Mouse (Mus musculus) liver, embryonic 16.5 days (tissue): ENCODE results near the gene Hist1h2bb. TPM values are rescaled to one million over a fixed set of nuclear protein-coding genes. Genes with fewer than 3 reads are reported as not detected.
"Not testable (repeated sequence)": the region's sequence is repeated elsewhere in the genome, so short reads cannot be mapped to it uniquely, and the experiment has no call there.

ENCODE experiments used
- ATAC-seq: fragments of 200-750 bp; cut with Nextera tagmentation; 2 replicates; pipeline ENCODE4 v1.8.0; 2017; ENCODE audit warnings: low read depth, mild to moderate bottlenecking, moderate number of reproducible peaks, moderate library complexity
- H3K27ac ChIP-seq: fragments of 300-500 bp; sonication (generic); 2 replicates; pipeline ENCODE4 v1.5.1; 2014; ENCODE audit warnings: mild to moderate bottlenecking, low read length
- H3K27me3 ChIP-seq: fragments of 300-500 bp; sonication (generic); 2 replicates; pipeline ENCODE4 v1.6.1; 2014; ENCODE audit warnings: low read depth, low read length, mixed read lengths; ENCODE audit not compliant: control insufficient read depth, insufficient read depth
- H3K36me3 ChIP-seq: fragments of 300-500 bp; sonication (generic); 2 replicates; pipeline ENCODE4 v1.6.1; 2014; ENCODE audit warnings: mild to moderate bottlenecking; ENCODE audit not compliant: control insufficient read depth, insufficient read depth
- H3K4me1 ChIP-seq: fragments of 300-500 bp; sonication (generic); 2 replicates; pipeline ENCODE4 v1.6.1; 2014; ENCODE audit warnings: low read depth, low read length, mixed read lengths; ENCODE audit not compliant: control insufficient read depth
- H3K4me2 ChIP-seq: fragments of 300-500 bp; sonication (generic); 2 replicates; pipeline ENCODE4 v1.6.1; 2014; ENCODE audit warnings: low read depth, low read length, mixed read lengths
- H3K4me3 ChIP-seq: fragments of 300-500 bp; sonication (generic); 2 replicates; pipeline ENCODE4 v1.5.1; 2014; ENCODE audit warnings: low read depth, mild to moderate bottlenecking, low read length
- H3K9ac ChIP-seq: fragments of 300-500 bp; sonication (generic); 2 replicates; pipeline ENCODE4 v1.6.1; 2014; ENCODE audit warnings: low read depth, low read length
- H3K9me3 ChIP-seq: fragments of 300-500 bp; sonication (generic); replicated peaks from 2 replicates; pipeline ENCODE4 v1.6.1; 2016; ENCODE audit warnings: low read length; ENCODE audit not compliant: control insufficient read depth
- WGBS: fragments of 180-500 bp; shearing (Covaris S2); extraction: QIAGEN DNeasy Blood & Tissue Kit; methylation state at CpG from one replicate; pipeline ENCODE4 v1.1.7; 2014; ENCODE audit not compliant: insufficient replicate concordance; 5-methylcytosine and 5-hydroxymethylcytosine counted together
- polyA plus RNA-seq: library from polyadenylated mRNA; unstranded; fragments of >200 nt; fragmentation: Nextera tagmentation; extraction: Ambion mirVana; gene quantifications from 2 replicates; pipeline ENCODE4 v1.2.1, GENCODE M21; 2015

Gene Hist1h2bb
- polyA plus RNA-seq, 1 experiment from 2014 or later, result 3.2 TPM

DNA sequence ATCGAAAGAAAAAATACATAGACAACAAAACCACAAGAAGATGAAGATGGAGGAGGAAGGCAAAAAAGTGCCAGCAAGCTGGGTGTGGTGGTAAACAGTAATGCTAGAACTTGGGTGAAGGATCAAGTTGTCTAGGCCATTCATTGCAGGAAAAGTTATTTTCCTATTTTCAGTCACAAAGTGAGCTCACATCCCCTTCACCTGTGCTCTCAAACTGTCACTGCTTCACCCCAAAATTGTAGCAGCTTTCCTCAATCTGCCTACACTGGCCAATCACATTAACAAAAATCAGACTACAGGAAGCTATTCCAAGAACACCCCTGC lies 13.3 kb downstream of the Hist1h2bb start:
- H3K4me3 ChIP-seq, result peak overlapping the region; percentile 67
- peaks cover 44% of the 10 kb centered on the region for H3K4me1 ChIP-seq
- WGBS, result 52% methylated on average over 1 of the region's 1 CpGs
- no peaks in the 10 kb centered on the region for H3K36me3 ChIP-seq
- peak overlapping the region; percentile 78 for H3K9ac ChIP-seq
- peak overlapping the region; percentile 96 for H3K27ac ChIP-seq
- ATAC-seq, result no peak
- peak overlapping the region; percentile 86 for H3K4me2 ChIP-seq
- no peaks in the 10 kb centered on the region for H3K27me3 ChIP-seq
- H3K9me3 ChIP-seq, result no peaks in the 10 kb centered on the region

DNA sequence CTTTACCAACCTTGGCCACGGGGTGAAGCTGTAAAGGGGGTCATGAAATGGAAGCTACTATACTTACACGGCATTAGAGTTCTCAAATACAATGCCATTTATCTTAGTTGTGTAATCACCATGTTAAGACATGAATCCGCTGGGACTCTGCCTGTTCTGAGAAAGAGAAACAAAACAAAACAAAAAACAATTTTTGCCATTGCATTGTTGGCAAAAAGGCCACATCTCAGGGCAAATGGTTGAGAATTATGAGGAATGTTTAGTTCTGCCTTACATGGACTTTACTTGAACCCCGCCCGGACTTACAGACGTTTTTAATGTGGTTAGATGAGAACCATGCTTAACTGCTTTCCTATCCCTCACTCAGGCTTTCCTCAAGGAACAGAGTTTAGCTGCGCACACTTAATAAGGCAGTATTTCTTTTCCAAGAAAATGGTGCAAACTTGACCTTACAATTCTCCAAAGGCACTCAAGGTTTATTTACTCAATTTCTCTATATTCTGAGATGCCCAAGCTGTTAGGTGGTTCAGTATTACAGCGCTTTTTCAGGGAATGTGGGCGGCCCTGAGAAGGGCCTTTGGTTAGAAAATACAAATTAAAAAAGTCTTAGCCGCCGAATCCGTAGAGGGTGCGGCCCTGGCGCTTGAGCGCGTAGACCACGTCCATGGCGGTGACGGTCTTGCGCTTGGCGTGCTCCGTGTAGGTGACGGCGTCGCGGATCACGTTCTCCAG lies 13.9 kb downstream of the Hist1h2bb start:
- ATAC-seq, result no peak
- Histone ChIP-seq H3K9me3 (no peaks in the 10 kb centered on the region), H3K4me2 (peak overlapping the region; percentile 86), H3K27me3 (no peaks in the 10 kb centered on the region), H3K4me3 (peak overlapping the region; percentile 67), H3K9ac (peak overlapping the region; percentile 78), H3K36me3 (no peaks in the 10 kb centered on the region), H3K4me1 (peaks cover 46% of the 10 kb centered on the region), H3K27ac (peak overlapping the region; percentile 96)
- under 1% methylated on average over 19 of the region's 27 CpGs for WGBS

DNA sequence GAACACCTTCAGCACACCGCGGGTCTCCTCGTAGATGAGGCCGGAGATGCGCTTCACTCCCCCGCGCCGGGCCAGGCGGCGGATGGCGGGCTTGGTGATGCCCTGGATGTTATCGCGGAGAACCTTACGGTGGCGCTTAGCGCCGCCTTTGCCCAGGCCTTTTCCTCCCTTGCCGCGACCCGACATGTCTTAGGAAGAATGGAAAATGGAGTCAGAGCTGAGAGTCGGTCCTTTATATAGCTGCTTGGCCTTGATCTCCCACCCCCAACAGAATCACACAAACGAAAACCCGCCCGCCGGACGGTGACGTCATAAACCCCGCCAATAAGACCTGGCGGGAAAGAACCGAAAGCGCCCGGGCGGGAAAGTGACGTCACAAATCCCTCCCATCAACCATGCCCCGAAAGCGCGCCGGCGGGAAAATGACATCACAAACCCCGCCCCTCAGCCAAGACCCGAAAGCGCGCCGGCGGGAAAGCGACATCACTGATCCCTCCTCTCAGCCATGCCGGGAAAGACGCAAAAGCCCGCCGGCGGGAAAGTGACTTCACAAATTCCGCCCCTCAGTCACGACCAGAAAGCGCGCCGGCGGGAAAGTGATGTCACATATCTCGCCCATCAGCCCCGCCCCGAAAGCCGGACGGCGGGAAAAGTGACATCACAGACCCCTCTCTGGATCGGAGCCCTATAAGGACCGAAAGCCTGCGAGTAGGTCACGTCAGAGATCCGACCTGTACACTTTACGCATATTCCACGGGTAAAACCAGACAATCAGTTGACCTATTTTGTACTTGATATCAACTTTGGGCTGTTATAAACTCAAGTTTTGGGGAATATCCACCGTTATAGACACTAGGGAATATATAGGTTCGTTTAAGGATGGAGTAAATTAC lies 14.7 kb downstream of the Hist1h2bb start, which contains the start of gene Hist1h4a:
Hist1h4a (minus strand) TSS at position 259 of the 893 bp plus-strand sequence.
- Histone ChIP-seq H3K9me3 (no peaks in the 10 kb centered on the region), H3K4me2 (peak within 1 kb of the TSS; percentile 86), H3K4me3 (peak within 1 kb of the TSS; percentile 67), H3K4me1 (peaks cover 43% of the 10 kb centered on the region), H3K27me3 (no peaks in the 10 kb centered on the region), H3K36me3 (no peaks in the 10 kb centered on the region), H3K27ac (peak within 1 kb of the TSS; percentile 96), H3K9ac (peak within 1 kb of the TSS; percentile 78)
- under 1% methylated on average over 61 of the region's 72 CpGs for WGBS
- ATAC-seq, result peak; percentile 57

DNA sequence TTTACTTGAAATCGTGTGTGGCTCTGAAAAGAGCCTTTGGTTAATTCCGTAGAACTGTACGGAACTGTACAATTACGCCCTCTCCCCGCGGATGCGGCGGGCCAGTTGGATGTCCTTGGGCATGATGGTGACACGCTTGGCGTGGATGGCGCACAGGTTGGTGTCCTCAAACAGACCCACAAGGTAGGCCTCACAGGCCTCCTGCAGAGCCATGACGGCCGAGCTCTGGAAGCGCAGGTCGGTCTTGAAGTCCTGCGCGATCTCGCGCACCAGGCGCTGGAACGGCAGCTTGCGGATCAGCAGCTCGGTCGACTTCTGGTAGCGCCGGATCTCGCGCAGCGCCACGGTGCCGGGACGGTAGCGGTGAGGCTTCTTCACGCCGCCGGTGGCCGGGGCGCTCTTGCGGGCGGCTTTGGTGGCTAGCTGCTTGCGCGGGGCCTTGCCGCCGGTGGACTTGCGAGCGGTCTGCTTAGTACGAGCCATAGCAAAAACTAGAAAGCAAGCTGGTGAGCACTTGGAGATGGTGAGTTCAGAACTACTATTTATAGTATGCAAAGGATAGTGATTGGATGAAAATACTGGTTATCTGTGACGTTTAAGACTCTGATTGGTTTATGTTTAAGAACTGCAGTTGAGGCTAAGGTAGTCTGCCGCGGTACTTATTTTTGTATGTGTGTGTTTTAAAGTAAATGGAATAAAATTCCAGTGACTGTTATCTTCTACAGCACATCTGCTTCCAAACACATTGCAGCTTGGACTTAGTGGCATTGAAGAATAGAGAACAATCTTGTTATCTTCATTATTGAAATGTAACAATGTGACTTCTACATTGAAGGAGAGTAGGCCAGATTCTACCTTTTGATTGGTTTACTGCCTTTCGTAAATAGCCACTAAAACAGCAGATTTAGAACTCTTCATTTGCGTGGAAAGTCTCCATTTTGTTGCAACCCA lies 15.6 kb downstream of the Hist1h2bb start, which contains the start of gene Hist1h3a:
Hist1h3a (minus strand) TSS at position 516 of the 951 bp plus-strand sequence.
- Histone ChIP-seq H3K4me2 (peak within 1 kb of the TSS; percentile 86), H3K27ac (peak within 1 kb of the TSS; percentile 96), H3K4me3 (peak within 1 kb of the TSS; percentile 67), H3K4me1 (peaks cover 46% of the 10 kb centered on the region), H3K9ac (peak within 1 kb of the TSS; percentile 78)
- under 1% methylated on average over 27 of the region's 52 CpGs for WGBS
- not testable (repeated sequence) for H3K27me3 ChIP-seq, H3K36me3 ChIP-seq, H3K9me3 ChIP-seq
- peak; percentile 56 for ATAC-seq

DNA sequence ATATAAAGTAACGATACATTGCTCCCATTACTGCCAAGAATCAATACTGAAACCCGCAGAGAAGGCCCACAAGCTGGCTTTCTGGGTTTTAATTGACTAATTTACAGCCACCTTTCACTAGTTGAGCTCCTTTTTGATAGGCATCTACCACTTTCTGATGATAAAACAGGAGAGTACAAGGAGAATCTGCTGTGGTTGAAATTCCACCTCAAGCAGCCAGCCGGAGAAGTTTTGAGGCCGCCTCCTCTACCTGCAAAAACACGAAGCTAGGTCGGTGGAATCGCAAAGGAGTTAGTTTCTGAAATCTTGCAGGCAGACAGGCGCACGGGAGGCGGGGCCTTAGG lies 16.7 kb downstream of the Hist1h2bb start:
- H3K4me1 ChIP-seq, result peaks cover 43% of the 10 kb centered on the region
- H3K36me3 ChIP-seq, result no peaks in the 10 kb centered on the region
- H3K9me3 ChIP-seq, result no peaks in the 10 kb centered on the region
- H3K4me2 ChIP-seq, result peak overlapping the region; percentile 86
- peak overlapping the region; percentile 67 for H3K4me3 ChIP-seq
- no peaks in the 10 kb centered on the region for H3K27me3 ChIP-seq
- ATAC-seq, result no peak
- peak overlapping the region; percentile 96 for H3K27ac ChIP-seq
- WGBS, result 1% methylated on average over 10 of the region's 10 CpGs
- H3K9ac ChIP-seq, result peak overlapping the region; percentile 78

DNA sequence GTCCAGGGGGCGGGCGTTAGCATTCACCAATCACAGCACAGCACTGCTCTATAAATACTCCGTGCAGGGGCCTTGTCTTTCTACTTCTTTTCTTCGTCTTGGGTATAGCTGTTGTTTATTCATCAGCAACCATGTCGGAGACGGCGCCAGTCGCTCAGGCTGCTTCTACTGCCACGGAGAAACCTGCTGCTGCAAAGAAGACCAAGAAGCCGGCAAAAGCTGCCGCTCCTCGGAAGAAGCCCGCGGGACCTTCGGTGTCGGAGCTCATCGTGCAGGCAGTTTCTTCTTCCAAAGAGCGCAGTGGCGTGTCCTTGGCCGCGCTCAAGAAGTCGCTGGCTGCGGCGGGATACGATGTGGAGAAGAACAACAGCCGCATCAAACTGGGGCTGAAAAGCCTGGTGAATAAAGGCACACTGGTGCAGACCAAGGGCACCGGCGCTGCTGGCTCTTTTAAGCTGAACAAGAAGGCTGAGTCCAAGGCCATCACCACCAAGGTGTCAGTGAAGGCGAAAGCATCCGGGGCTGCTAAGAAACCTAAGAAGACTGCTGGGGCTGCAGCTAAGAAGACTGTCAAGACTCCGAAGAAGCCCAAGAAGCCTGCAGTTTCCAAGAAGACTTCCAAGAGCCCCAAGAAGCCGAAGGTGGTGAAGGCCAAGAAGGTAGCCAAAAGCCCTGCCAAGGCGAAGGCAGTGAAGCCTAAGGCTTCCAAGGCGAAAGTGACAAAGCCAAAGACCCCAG lies 17.2 kb downstream of the Hist1h2bb start, which contains the start of gene Hist1h1a:
Hist1h1a (plus strand) TSS at position 81 of the 738 bp plus-strand sequence.
- 2% methylated on average over 34 of the region's 34 CpGs for WGBS
- no peaks in the 10 kb centered on the region for H3K36me3 ChIP-seq
- ATAC-seq, result peak; percentile 47

DNA sequence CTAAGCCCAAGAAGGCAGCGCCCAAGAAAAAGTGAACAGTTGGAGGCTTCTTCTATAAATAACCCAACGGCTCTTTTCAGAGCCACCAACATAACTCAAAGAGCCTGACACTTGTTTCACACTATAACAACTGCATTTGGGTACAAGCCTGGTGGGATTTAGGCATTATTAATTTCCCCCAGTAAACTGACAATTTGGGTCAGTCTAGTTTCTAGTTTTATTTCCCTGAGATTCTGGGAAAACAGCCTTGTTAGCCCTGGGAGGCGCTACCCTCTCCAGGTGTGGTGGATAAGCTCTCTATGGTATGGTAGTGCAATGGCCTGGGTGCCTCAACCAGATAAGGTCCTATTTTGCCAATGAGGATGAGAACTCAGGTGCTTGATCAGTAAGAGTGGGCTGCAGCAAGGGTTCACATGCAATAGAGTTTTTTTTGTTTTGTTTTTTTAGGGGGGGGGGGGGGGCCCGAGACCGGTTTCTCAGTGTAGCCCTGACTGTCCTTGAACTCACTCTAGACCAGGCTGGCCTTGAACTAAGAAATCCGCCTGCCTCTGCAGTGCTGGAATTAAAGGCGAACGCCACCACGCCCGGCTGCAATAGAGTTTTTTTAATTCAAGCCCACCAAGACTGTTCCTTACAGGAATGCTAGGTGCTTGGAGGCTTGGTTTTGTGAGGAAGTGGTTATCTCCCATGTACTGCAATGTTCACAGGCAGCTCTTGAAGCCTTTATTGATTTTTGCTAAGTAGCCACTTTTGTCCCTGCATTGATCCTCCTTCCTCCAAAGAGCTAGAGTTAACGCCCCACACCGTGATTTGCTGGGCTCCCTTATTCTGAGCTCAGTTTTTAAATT lies 18.0 kb downstream of the Hist1h2bb start:
- Histone ChIP-seq H3K9ac (peak overlapping the region; percentile 79), H3K4me3 (peak overlapping the region; percentile 67), H3K4me1 (peaks cover 35% of the 10 kb centered on the region), H3K27ac (peak overlapping the region; percentile 96), H3K27me3 (no peaks in the 10 kb centered on the region), H3K36me3 (no peaks in the 10 kb centered on the region), H3K4me2 (peak overlapping the region; percentile 86), H3K9me3 (no peaks in the 10 kb centered on the region)
- WGBS, result 22% methylated on average over 12 of the region's 12 CpGs
- no peak for ATAC-seq

More for the DNA sequence above, 17.2 kb downstream of the Hist1h2bb start, which contains the start of gene Hist1h1a:
- Histone ChIP-seq H3K4me3 (peak within 1 kb of the TSS; percentile 67), H3K9me3 (no peaks in the 10 kb centered on the region), H3K4me1 (peaks cover 42% of the 10 kb centered on the region), H3K27ac (peak within 1 kb of the TSS; percentile 96), H3K27me3 (no peaks in the 10 kb centered on the region), H3K9ac (peak within 1 kb of the TSS; percentile 79), H3K4me2 (peak within 1 kb of the TSS; percentile 86)
